Mouse (Mus musculus) spleen, postnatal 14 days (tissue): ENCODE data around the gene Pde4d.

ENCODE experiments used
- DNase-seq, 2 experiments: peaks; one replicate each; pipeline ENCODE4 v3.0.0; 2021 to 2022; ENCODE audit warnings: low spot score in 2 of 2

The Pde4d gene

DNA sequence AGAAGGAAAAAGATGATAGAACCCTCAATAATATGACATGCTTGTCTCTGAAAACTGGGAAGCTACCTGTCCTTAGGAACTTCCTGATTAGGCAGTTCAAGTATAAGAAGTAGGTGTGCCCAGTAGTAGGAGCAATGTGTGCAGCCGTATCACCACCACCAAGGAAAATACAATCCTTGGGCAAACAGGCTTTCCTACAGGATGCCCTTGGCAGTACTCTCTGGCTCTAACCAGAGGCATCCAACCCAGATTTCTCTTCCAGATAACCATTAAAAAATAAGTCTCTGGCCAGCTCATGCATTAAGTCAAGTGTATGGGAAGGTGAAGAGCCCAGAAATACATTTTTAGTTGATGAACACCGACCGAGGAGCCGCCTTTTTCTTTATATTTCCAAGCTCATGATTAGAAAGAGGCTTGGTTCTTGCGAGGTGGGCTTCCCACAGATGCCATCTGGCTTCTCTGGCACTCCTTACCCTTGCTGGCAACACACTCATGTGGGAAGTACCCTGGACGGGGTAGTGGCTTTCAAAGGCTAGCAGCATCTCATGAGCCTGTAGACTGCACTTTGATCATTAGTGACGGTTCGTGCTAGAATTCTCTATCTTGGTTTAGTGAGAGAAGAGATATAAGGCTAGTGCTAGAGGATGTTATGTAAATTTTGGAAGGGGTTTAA, 375.0 kb downstream of the Pde4d start:
- DNase-seq: no peak

DNA sequence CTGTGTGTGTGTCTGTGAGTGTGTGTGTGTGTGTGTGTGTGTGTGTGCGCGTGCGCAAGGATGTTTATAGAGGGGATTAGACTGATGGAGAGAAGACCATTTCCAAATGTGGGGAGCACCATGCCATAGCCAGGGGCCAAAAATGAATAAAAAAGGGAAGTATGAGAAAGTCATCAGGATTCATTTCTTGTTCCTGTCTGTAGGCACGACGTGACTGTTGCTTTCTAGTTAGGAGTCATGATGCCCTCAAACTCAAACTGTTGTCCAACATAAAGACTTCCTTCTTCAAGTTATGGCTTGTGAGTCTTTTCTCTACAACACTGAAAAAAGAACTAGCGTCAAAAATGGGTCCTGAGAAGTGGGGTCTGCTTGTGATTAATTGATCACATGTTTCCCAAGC, 375.8 kb downstream of the Pde4d start:
- no peak for DNase-seq

DNA sequence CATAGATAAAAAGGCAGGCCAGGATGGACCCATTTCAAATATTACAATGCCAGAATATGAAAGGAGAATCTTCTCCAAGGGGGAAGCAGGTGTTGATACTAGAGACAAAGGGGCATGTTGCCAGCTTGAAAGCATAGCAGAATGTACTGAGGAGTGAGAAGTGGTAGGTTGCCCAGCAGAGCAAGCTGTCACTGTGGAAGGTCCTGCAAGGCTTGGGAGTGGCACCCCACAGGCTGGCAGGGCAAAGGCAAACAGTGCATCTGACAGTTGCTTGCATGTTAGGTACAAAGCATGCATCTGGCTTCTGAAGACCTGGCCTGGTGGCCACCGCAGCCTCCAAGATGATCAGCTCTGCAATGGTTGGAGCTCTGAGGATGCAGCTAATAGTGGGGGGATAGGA, 384.4 kb downstream of the Pde4d start:
- DNase-seq: no peak

DNA sequence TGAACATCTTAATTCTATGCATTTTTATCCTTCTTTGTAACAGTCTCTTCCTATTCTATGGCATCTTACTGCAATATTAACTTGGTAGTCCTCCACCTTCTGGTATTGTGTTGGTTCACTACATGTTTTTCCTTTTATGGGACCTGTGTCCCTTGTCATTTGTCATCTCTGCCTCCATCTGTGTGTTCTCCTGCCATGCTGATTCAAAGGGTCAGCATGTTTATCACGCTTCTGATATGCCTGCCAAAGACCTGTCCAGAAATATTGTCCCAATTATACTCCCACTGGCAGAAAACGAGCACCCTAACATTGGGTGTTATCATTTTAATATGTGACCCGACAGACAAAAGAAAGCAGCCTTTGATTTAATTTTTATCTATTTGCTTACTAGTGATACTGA, 386.6 kb downstream of the Pde4d start:
- DNase-seq: no peak

DNA sequence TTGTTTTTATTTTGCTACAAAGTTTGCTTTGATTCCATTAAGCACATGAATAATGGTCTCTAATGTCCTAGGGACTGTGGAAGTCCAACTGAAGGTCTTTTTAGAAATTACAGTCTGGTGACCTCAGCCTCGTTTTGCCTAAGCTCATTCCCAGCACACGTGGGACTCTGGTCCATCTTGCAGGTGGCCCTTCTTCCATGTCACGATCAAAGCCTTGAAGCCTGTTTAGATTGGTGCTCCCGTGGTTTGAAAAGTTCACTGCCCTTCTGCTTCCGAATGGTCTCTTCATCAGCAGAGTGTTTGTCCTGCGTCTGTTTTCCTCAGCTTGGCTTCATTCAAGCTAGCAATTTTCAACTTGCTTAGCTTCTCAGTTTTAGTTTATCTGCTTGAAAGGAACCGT, 389.4 kb downstream of the Pde4d start:
- DNase-seq: no peak

DNA sequence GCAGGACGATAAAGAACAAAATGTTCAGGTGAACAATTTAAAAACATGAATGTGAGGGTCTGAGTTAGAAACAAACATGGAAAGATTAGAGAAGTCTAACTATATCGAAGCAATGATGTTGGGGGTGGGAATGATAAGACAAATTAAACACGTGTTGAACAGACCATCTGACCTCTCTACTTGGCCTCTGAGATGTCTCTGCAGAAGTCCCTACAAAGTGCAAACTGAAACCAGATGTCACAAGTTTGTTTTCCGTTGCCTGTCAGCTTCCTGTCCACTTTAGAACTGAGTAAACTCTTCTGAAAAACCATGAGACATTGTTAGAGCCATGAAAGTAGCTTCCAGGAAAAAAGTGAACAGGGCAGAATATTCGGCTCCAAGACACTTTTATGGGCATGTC, 404.3 kb downstream of the Pde4d start:
- DNase-seq: no peak

DNA sequence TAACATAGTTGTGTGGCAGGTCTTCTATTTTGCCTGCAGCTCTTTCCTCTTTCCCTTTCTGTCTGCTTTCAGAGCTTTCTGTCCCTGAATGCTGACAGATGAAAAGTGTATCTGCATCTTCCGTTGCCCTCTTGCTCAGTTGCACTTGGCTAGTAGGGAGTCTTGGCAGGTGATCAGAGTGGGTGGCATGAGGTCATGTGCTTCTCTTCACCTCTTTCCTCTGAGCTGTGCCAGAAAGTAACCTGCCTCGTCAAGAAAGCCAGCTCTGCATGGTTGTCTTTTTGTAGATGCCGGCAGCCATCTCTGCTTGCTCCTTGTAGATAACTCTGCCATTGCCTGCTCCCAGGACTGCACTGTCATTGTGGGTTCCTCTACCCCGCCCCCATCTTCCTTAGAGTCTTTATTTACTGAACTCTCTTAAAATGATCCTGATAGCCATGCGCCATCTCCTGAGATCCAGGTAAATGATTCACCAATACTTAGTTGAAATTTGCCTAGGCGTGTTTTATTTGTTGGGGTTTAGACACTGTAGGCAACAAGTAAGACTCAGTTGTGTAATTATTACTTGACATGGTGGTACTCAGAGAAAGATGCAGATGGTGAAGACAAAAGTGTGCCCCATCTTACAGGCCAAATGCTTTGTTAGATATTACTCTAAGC, 407.2 kb downstream of the Pde4d start:
- no peak for DNase-seq

DNA sequence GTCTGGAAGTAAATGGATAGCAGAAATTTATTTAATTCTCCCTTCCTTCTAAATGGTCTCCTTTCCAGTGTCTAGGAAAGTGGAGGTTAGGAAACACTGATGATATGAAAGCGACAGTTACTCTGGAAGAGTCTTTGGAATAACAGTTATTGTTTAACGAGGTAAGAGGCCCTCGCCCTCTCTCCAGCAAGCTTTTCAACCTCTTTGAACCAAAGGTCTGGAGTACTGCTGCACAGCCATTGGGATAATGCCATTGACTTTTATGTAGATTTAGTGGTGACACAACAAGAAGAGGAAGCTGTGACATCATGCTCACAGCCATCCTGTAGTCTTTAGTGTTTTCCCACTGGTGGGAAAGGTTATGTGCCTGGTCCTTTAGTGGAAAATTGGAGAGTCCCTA, 409.6 kb downstream of the Pde4d start:
- DNase-seq: no peak

DNA sequence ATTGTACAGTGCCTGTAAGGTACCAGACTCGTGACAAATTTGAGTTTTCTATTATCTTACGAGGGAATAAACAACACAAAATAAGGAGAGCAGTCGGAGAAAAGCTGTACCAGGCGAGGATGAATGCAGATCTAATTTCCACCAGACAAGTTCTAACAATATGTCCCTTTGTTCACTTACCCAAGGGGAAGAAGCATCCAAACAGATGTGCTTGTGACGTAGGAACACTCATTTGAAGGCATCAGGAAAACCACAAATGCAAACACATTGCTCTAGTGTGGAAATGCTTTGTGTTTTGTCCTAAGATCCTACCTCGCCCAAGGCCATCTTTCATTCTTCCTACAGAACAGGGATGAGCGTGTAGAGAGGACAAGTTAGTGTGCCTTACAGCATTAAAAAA, 411.0 kb downstream of the Pde4d start:
- no peak for DNase-seq

DNA sequence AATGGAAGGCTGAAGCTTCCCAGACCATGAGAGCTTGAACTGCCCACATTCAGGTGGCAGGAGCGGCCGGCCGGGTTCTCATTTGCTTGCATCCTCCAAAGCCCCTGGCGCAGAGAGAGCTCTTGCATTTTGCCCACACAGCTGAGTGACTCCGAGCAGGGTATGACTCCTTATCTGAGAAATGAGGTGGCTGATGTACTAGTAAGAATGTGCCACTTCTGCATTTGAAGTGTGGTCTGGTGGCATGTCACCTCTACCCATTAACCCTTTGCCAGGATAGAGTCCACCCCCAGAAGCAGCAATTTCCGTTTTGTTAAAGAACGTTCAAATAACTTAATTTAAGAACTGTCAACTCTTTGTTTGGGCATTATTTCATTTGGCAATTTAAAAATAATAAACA, 412.0 kb downstream of the Pde4d start:
- no peak for DNase-seq

DNA sequence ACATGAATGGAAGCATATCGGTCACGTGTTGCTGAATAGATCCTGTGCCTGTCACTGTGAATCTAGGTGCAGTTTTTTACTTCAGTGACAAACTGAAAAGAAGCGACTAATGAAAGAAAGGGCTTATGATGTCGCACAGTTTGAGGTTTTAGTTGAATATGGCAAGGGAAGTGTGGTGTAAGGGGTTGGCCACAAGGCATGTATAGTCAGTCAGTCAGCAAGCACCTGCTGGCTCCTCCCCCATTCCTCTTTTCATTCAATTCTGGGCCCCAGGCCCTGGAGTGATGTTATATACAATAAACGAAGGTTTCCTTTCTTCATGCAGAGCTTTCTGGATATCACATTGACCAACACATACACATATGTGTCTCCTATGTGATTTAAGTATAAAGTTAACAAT, 412.4 kb downstream of the Pde4d start:
- no peak for DNase-seq

DNA sequence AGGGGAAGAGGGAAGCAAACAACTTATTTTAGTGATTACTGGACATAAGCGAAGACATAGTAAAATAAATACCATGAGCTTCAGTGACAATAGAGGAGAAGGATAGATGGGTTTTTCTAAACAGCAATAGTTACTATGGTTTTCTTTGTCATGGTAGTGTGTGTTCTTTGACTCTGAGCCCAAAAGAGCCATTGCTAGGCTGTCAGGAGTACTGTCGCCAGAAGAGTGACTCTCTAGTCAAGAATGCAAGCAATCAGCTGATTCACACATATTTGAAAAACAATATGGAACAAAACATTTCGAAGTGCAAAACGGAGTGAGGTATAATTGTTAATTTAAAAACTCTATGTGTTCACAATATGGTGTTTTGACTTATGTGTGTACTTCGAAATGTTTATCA, 450.4 kb downstream of the Pde4d start:
- DNase-seq: no peak

DNA sequence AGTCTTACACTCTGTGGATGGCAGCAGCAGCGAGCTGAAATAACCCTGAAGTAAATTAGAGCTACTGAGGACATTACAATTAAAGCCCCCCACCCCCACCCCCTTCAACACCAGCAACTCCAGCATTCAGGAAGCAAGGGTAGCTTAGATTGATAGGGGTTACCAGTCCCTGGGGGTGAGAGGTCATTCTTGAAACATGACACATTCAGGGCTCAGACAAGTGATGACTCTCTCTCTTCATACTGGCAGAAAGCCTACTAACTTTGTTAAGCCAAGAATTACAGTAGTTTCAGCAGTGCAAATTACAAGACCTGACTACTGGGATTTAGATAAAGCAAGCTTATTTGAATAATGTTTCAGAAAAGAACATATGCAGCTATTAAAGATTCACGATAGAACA, 455.4 kb downstream of the Pde4d start:
- no peak for DNase-seq

DNA sequence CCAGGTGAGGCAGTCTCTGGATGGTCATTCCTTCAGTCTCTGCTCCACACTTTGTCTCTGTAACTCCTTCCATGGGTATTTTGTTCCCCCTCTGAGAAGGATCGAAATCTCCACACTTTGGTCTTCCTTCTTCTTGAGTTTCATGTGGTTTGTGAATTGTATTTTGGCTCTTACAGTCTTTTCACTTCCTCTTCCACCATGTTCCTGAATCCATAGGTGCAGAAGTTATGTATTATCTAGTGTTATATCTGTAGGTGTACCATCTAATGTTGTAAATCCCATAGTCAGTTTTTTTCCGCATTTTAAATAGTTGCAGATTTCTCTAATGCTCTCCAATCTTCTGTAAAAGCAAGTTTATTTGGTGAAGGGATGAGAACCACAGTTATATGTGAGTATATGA, 459.4 kb downstream of the Pde4d start:
- no peak for DNase-seq

DNA sequence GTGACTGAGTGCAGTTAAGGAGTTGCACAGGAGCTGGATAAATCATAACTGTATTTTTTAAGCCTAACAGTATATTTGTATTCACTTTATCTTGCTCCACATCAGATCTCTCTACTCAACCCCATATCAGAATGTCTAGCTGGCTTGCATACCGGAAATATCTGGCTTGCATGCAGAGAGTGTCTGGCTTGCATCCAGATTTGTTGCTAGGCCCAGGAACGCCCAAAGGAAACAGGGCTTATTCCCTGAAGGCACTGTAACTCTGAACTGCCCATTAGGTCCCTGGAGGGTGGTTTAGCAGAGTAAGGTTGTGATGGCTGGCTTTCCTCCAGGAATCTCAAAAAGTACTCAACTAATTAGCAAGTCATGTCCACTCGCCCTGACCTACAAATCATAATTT, 464.9 kb downstream of the Pde4d start:
- DNase-seq: no peak

DNA sequence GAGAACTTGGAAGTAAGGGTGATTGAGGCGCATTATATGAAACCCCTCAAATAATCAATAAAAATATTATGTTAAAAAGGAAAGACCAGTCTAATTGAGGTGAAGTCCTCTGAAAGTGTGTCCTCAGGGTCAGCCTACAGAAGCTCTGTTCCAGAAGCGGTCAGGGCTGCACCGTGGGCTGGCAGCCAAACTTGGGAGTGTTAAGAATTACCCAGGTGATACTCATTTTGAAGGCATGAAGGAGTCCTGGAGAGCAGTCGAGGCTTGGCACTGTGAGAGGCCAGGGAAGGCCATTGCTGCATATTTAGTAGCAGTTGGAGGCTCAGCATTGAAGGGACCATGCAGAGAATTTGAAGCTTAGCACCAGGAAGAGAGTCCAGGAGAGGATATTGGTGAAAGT, 471.4 kb downstream of the Pde4d start:
- DNase-seq: no peak

DNA sequence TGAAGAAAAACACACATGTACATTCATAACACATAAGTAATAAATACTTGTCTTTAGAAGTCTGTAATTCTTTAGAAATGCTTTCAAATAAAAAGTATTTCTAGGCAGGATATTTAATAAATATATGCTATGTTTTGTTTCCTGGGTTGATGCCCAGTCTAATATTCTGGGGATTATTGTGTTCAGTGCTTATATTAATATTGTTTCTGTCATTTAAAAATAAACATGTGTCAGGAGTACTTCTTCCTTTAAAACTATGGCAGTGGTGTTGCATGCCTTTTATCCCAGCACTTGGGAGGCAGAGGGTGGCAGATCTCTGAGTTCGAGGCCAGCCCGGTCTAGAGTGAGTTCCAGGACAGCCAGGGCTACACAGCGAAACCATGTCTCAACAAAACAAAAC, 485.1 kb downstream of the Pde4d start:
- no peak for DNase-seq

DNA sequence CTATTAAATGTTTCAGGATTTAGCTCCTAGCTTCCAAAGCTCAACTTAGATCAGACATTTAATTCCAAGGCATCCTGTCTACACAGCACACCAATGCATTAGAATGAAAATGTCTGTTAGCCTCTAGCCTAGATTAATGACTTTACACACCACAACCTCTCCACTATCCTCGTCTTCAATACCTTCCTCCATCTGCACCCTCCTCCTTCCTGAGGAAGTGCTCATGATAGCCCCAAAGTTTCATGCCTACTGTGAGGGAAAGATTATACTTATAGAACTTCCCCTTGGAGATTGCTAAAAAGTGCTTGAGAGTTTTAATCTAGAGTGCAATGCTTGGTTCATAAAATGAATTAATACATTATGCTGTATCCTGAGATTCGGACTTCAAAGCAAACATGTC, 487.5 kb downstream of the Pde4d start:
- DNase-seq: no peak

DNA sequence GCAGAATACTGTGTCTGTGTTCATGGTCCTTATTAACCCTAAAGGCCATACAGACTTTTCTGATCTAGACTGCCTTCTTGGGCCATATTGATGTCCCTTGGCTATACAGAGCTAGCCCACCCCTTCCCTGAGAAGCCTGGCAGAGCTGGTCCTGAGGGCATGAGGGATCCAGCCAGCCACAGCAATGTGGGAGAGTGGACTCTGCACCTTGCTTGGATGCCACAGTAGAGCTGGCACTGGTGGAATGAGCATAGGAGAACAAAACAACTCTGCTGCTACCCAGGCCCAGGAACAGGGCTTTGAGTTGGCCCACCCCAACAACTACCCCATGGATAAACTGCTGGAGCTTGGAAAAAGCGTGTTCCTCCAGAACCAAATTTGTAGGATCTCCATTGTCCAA, 503.2 kb downstream of the Pde4d start:
- DNase-seq: no peak

DNA sequence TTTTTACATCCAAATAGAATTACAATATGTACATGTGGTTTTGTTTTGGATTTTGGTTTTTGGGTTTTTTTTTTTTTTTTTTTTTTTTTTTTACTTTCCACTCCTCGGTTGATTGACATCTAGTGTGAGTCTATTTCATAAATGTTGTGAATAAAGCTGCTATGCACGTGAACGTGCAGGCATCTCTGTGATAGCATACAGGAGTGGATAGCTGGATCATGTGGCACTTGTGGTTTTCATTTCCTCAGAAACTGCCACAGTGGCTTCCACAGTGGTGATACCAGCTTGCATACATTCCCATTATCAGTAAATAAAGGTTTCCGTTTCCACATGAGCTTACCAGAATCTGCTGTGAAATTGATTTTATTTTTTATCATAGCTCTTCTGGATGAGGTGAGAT, 506.3 kb downstream of the Pde4d start:
- no peak for DNase-seq

DNA sequence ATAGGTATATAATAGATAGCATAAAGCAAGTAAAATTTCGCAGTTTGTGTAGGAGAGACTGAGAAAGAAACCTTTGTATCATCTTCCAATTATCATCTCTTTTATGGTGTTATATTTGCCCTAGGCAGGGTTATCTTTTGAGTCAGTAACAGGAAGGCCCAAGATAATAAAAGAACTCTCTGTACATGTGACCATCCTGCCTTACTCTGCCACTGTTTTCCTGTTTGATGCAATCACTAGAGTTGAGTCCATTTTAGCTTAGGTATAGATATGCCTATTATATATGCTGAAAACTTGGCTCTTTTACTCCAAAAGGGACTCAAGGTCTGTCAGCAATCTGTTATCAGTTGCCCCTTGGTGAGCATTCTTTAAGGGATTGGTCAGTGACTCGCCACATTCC, 514.3 kb downstream of the Pde4d start:
- no peak for DNase-seq

DNA sequence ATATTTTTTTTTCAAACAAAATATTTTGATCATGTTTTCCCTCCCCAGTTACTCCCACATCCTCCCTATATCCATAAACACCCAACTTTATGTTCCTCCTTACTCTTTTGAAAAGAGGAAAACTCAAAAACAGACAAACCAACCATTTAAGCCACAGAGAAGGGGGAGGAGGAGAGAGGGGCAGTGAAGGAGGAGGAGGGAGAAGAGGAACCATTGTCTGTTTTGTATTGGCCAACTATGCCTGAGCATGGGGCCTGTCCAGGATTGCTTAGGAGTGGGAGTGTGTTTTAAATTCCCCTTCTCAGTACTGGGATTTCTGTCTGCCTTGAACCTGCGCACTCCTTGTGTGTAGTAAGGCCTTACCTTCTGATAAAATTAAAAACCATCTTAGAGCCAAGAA, 531.4 kb downstream of the Pde4d start:
- DNase-seq: no peak

DNA sequence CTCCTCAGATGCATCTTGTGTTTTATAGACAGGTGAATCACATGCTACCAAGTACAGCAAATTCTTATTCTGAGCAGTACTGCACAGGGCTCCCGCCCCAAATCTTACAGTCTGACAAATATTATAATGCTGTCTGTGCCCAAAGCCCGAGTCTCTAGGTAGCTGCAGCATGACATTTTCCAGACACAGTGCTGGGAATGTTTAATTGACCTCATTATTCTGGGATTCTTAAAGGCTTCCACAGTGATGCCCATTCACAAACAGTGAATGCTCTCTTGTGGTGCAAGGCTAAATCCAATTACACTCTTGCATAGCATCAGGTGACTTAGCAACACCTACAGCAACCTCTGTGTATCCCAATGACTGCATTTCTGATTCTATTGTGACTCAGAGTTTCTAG, 549.0 kb downstream of the Pde4d start:
- DNase-seq: no peak

DNA sequence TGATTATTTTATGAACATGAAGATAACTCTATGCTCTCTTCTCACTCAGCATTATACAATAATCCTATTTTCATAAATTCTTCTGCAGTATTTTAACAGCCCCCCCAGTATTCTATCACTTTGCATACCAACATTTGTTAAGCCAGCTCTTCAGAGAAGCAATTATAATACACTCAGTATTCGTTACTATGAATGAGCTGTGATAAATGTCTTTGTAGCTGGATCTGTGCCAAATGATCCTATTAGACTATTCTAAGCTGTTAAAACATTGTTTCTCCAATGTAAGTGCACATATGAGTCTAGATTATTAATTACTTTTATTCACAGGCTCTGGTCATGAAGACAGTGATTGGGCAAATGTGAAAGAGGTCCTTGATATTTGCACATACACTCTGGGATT, 575.0 kb downstream of the Pde4d start:
- no peak for DNase-seq
